Mouse (Mus musculus) spleen, postnatal 4 days (tissue): Measurements from ENCODE around the gene Pign.

Source experiments
- DNase-seq, 2 experiments: peaks; one replicate each; pipeline ENCODE4 v3.0.0; 2022; ENCODE audit warnings: low spot score in 2 of 2

Pign gene

DNA sequence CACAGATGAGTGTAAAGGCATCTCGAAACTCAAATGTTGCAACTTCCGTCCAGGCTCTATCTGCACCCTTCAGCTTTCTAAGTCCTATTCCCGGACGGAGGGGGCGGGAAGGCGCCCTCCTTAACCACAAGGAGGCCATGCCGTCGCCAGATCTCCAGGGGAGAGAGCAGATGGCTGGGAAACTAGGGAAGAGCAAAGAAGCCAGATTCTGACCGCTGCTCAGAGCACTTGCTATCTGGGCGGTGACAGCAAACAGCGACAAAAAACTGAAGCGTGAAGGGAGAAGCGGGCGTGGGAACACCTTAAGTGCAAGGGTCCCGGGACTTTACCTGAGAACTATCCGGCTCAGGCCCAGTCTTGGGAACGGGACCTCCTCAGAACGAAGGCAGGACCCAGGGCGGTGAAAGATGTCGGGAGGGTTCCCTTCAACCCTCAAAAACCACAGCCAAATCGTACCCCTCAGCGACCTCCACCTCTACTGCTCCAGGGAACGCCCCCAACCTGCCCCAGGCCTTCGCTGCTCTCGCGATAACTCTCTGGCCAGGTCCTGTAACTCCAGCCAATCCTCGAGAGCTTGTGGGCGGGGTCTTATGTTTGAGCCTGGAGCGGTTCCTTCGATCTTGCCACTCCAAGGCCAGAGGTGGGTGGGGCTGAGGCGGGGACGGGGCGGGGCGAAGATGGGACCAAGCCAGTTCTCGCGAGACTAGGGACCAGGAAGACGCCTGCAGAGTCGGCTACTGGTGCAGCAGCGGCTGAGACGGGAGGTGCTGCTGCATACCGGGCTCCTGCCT is at the start of gene Pign, which contains the start of gene Relch:
Pign (minus strand) TSS at position 507 of the 791 bp plus-strand sequence.
Relch (plus strand) TSS at position 691 of the 791 bp plus-strand sequence.
- DNase-seq = peak; percentile 99

DNA sequence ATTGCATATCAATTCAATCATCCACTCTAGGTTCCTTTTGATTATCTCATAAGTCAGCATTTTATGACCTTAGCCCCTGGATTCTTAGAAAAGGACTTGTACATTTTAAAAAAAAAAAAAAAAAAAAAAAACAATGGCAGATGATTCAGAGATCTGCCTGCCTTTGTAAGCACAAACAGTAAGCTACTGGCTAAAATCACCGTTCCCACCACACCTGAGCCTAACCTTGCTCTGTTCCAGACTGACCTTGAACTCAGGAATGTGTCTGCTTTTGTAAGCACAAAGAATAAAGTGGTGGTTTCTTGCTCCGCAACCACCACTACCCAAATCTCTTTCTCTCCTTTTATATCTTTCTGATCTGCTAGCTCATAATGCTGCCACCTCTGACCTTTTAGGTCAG is 49.3 kb upstream of the Pign start:
- DNase-seq = no peak

DNA sequence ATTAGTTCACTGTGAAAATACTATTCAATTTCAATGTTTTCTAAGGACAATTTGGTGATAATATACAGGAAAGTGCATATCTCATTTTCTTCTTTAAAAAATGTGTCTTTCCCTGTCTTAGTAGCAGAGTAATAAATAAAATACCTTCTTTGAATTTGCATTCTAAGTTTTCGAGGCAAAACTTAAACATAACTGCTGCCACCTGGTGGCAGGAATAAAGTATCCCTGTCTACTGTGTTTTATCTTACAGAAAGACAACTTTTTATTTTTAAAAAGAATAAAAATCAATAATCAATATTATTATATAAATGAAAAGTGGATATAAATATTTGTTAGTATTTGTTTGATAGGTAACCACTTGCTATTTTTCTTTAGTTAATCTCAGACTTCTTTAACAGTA is 47.8 kb upstream of the Pign start:
- DNase-seq = no peak

DNA sequence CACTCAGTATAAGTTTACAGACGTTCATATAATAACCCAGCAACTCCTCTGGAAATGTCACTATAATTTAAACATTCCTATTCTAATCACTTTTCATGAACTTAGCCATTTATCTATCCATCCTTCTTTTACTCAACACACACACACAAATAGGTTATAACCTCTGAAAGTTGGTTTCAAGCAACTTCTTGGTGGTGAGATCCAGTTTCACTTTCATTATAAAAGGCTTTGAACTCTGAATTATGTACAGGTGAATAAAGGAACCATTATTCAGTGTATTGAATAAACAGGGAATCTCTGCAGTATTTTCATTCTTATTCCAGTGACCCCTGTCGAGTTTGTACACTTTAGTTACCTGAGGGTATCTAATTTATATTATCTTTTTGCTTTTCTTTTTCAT is 45.9 kb upstream of the Pign start:
- DNase-seq = no peak

DNA sequence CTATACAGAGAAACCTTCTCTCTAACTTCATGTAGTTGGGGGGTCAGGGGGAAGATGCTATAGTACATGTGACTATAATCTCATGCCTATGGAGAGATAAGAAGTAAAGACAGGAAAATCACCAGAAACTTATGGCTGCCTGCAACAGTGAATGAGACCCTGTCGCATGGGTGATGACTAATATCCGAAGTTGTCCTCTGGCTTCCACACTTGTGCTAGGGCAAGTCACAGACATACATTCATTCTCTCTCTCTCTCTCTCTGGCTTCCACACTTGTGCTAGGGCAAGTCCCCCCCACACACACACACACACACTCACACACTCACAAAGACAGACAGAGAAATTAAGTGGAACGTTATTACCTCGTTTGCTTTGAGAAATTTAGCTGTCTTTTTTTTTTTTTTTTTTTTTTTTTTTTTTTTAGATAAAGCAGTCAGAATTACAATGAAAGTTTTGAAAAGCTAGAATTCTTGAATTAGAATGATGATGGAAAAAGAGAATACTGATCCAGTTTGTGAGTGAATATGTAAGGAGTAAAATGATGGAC is 37.6 kb upstream of the Pign start:
- no peak for DNase-seq

DNA sequence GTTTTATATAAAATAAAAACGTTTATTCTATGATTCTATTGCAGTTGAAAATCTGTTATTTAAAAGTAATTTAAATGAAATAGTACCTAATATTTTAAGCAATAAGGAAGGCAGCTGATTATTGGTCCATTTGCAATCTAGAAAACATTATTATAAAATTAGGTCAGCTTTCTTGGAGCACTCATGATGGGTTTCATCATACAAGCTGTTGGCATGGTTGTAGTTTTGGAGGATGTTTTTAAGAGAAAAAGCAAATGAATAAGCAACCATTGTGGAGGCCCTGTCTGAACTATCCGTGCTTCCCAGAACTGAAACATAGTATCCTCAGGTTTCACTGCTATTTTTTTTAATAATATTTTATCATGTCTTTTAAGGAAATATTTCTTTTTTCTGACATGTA is 32.1 kb upstream of the Pign start:
- DNase-seq = no peak

DNA sequence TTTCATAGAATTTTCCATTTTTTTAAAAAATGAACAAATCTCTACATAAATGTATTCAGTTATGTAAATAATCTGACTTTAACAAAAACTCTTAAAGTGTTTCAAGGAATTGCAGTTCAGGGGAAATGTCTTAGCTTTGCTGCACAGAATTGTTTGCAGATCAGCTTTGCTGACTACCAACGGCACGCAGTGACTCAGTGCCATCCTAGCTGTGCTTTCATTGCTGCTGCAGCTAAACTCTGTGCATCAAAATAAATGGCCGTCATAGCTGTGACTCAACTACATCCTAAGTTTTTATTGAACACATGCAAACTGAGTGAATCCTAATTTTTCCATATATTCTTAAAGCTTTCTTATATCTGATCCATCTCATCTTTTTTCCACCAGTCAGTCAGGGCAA is 22.0 kb upstream of the Pign start:
- no peak for DNase-seq

DNA sequence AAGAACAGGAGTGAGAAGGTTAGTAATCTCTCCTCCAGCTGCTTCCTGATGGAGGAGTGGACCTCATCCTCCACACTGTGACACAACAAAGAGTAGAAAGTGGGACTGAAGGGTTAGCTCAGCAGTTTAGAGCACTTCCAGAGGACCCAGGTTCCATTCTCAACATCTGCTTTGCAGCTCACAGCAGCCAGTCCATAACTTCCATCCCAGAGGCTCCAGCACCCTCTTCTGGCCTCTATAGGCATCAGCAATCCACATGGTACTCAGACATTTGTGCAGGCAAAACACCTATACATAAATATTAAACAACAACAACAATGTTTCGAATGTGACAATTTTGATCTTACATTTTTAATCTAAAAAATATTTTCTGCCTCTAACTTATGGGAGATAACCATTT is 17.1 kb upstream of the Pign start:
- peak in 1 of 2 experiments; percentile 61 for DNase-seq

DNA sequence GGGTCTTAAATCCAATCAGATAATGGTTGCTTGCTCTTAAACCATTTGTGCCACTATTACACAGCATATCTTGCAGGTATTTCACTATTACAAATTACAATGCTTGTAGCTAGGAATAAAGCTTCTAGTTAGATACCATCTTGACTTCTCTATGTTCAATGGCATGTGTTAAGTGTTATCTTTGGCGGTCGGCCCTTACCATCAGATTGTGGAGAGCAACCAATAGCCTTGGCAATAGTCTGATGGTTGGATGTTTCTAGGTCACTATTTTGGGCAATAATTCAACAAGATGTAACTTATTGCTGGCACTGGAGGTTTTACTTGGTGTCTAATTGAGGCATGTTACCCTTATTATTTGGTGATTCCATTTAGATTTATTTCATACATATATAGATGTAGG is 11.3 kb upstream of the Pign start:
- DNase-seq = no peak

DNA sequence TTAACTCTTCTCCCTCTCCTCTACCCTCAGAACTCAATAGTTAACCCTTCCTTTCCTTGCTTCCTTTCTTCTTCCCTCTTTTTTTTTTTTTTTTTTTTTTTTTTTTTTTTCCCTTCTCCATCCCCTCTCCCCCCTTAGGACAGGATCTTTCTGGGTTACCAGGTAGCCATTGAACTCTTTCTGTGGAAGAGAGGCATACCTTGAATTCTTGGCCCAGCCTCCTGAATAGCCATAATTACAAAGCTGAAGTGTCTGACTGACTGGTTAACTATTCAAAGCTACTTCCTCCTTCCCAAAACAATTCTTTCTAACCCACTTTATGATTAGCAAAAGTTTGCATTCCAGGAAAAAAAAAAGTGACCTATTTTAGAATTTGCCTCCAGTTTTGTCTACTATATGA is 6.2 kb upstream of the Pign start:
- DNase-seq = no peak

DNA sequence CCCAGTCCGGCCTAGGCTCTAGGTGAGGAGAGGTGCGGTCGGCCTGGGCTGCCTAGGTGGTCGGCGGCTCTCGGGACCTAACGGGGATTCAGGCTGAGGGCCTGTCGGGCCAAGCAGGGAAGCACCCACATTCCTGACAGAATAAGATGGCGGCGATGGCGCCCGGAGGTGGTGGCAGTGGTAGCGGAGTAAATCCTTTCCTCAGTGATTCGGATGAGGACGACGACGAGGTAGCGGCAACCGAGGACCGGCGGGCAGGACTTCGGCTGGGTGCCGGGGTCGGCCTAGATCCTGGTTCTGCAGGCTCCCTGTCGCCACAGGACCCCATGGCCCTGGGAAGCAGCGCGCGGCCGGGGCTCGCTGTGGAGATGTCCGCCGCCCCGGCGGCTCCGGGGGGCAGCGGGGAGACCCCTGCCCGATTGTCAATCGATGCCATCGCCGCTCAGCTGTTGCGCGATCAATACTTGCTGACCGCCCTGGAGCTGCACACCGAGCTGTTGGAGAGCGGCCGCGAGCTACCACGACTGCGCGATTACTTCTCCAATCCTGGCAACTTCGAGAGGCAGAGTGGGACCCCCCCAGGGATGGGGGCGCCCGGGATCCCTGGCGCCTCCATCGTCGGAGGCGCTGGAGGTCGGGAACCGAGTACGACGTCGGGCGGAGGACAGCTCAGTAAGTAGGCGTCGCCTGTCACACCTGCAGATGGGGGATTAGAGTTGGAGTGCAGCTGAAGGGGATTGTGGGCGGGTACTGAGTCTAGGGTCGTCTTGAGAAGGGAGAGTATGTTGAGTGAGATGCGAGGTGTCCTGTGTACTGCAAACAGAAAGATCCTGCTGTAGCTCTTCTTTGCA is 710 bp upstream of the Pign start:
- DNase-seq = no peak

DNA sequence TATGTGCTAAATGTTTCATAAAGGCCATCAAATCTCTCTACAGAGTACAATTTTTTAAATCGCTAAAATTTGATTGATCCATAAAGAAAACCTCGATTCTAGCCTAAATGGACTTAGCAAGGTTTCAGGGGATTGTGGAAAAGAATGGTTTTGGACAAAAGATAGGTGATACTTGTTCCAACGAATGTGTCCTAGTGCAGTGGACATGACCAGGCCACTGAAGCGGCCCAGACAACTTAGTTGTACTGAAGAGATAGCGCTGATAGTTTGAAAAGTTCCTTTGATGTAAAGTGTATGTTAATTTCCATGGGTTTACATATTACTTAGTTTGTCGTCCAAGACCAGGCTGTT is 682 bp downstream of the Pign start:
- no peak for DNase-seq

DNA sequence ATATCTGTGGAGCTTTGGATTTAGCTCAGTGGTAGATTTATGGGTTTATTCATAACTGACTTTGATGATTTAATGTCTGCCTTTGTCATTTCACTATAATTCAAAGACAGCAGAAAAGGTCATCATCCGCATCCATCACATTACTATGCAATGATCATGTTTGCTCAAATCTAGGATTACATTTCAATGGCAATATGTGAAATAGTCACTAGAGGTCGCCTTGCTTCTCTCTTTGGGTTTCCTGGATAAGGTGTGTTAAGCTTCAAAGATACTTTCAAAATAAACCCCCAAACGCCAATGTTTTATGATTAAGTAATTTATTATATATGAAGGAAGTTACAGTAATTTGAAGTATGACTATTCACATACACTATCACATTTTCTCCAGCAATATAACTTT is 3.5 kb downstream of the Pign start:
- DNase-seq = peak in 1 of 2 experiments; percentile 18

DNA sequence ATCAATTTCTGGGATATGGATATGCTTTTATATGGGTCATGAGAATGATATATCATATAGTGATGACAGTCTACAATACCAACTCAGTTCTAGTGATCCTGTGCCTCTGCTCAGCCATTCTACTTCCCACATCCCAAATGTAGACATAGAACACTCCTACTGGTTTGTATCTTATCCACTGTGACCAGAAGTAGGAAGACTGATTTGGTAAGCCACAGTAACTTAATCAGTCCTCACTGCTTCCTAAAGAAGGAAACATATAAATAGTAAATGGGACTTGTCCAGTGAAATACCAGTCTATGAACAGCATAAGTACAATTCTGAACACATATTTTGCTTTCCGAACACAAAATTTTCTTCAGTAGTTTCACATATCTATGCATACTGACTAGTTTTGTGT is 9.5 kb downstream of the Pign start:
- no peak for DNase-seq

DNA sequence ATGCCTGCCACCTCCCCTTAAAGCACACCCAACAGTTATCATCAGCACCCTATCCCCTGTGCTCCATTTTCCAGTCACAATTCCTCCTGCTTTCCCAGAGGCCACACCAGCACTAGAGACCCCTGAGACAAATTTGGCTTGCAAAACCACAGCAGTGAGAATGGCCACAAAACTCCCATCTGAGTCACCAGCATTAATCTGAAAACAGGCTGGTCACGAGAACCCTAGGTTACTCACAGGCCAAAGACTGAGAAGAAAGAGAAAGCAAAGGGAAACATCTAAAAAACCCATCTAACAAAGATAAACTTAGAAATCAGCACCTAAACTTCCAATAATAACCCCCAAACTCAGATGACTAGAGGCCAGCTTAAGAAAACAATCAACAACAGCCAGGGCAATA is 12.8 kb downstream of the Pign start:
- DNase-seq = no peak

DNA sequence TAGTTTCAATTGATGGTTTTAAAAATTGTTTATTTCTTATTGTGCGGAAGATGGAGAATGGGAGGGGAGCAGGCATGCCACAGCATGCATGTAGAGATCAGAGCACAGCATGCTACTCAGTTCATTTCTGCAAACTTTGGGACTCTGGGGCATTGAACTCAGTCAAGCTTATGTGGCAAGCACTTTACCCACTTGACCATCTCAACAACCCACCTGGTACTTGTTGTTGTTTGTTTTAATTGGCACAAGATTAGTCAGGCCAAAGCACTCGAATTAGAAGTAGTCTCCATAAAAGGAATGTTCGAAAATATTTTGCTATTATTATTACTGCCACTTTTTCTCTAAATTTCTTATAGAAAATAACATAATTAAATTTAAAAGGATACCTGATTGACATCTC is 19.4 kb downstream of the Pign start:
- DNase-seq = no peak

DNA sequence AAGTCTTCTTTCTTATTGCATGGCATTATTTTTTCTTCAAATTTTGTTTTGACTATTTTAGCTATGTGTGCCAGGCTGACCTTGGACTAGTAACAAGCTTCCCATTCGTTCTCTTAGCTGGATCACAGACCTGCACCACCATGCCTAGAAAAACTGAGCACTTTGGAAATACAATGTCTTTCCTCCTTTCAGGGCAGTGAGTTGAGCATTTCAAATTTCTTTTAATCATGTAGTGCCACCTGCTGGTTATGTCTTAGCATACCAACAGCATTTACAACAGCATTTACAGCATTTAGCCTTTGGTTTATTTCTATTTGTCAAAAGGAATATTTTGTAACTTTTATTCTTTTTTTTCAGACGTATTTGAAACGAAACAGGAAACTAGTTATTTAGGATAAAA is 33.0 kb downstream of the Pign start:
- DNase-seq = no peak

DNA sequence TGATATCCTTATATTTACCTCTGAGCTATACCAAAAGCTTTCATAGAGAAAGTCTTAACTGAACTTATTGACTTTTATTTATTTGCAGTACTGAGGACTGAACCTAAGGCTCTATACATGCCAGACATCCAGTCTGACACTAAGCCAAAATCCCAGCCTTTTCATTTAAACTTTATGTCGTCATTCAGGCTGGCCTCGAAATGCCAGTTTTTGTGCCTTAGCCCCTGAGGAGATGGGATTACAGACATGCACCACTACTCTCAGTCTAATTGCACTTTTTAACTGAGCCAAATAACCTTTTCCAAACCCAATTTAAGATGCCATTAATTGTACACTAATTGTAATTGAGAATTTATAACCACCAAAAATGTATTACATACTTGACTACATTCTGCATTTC is 73.8 kb downstream of the Pign start:
- DNase-seq = no peak

DNA sequence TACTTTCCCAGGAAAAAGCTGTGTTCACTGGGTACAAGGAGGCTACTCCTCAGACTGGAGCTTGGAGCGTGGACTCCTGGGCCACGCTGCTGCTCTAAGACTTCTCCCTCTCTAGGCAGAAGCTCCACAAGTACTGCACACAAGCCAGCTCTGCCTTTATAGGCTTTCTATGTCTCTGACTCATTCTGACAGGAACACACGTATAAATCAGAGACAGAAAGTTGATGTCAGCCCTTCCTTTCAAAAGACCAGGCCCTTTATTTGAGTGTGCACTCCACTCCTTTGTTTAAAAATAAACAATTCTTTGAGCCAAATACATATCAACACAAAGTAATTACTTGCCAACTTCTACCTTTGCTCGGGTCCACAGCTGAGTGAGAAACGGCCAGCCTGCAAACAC is 74.8 kb downstream of the Pign start:
- DNase-seq = no peak

DNA sequence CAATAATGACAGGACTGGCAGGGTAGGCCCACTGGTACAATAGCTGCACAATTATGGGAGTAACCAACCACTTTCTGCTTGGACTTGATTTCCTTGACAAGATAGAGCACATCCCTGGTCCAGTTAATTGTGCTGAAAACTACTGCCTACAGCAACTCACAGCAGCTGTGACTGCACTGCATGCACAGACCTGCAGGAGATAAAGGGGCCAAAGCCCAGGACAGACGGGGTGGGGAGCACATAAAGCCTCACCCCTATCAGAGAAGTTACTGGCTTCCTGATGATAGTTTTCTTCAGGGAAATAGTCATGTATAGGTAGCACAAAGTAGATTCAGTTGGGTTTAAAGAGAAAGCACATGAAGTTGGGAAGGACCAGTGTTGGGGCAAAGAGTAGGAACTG is 80.7 kb downstream of the Pign start:
- no peak for DNase-seq

DNA sequence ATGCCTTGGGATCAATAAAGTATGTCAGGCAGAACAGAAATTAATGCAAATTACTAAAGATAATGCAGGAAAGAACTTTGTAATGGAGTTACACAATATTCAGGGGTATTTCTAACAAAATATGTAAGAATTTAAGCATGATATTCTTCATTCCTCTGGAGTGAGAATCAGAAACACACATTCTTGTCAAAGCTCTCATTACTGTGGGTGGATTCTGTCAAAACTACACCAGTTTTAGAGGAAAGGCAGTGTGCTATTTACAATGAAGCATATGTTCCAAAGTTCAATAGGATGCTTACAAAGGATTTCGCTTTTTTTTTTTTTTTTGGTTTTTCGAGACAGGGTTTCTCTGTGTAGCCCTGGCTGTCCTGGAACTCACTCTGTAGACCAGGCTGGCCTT is 82.6 kb downstream of the Pign start:
- DNase-seq = no peak

DNA sequence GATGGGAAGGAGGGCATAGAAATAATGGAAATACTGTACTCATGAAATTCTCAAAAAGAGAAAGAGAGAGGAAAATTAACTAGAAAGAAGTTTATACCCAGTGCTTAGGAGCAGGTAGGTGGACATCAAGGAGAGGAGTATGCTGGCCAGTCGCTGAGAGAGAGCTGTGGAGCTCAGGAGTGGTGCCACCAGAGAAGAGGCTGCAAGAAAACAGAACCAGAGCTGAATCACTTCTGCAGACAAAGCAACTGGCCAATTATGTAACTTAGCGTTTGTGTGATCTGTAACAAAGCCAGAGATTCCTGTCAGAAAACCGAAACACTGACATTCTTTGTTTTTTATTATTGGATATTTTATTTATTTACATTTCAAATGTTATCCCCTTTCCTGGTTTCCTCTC is 97.4 kb downstream of the Pign start:
- no peak for DNase-seq

DNA sequence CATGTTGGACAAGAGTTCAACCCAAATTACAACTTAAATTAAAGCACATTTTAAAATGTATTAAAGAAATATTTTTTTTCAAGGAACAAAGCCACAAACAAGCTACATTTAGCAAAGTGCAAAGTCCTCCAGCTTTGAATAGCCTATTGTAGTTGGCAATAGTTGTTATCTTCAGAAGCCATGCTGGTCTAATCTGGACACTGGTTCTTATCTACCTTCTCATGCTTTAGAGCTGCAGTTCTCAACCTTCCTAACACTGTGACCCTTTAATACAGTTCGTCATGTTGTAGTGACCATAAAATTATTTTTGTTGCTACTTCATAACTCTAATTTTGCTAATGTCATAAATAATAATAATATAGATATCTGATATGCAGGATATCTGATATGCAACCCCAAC is 99.2 kb downstream of the Pign start:
- DNase-seq = no peak
